7 mouse cellular contexts compared by ENCODE assay signal in genomic region chr2:172329179-172329578, GRCm38 (mm10). TPM values are rescaled to one million over a fixed set of nuclear protein-coding genes. Genes with fewer than 3 reads are reported as not detected.
DNase-seq lines count a peak whose midpoint lies in the region; ATAC-seq and TF ChIP-seq lines count a peak whose summit lies in the region.

No protein-coding gene starts in this region.

- no peak overlapping the region for H3K9ac ChIP-seq in forebrain, embryonic 11.5 days (ENCODE audit: low read length)
- H3K9ac ChIP-seq in liver, postnatal 0 days (replicated peaks), result no peak overlapping the region

- H3K27me3 ChIP-seq in forebrain, embryonic 11.5 days (ENCODE audit: control insufficient read depth, insufficient read depth, low read length), result no peaks in the 10 kb centered on the region
- H3K27me3 ChIP-seq in liver, postnatal 0 days (ENCODE audit: insufficient read depth, low read length), result peaks cover 11% of the 10 kb centered on the region; the same call in 1 of the 2 replicates

- peak; percentile 7 to 29 for DNase-seq in urinary bladder, postnatal 36 days (ENCODE audit: low spot score in 2 of 2)
- no peak for DNase-seq in urinary bladder, postnatal 10 days (ENCODE audit: low spot score)
- peak; percentile 90 for DNase-seq in brain, embryonic 14.5 days (ENCODE audit: low read depth)
- peak; percentile 87 for DNase-seq in forebrain, embryonic 11.5 days (ENCODE audit: low spot score)
- DNase-seq in kidney, postnatal 36 days, result peak; percentile 13 to 62
- peak; percentile 77 for DNase-seq in liver, postnatal 0 days
- peak; percentile 73 for DNase-seq in retina, postnatal 1 day

- no peak for TF ChIP-seq POLR2A in brain, embryonic 14.5 days (IDR thresholded peaks at IDR 0.05; ENCODE audit: borderline replicate concordance, extremely low read depth, insufficient read depth, insufficient read length, poor library complexity, severe bottlenecking)

- 9% methylated on average over 13 of the region's 13 CpGs for WGBS in forebrain, embryonic 11.5 days
- WGBS in liver, postnatal 0 days (ENCODE audit: insufficient replicate concordance), result 7% methylated on average over 13 of the region's 13 CpGs

- TF ChIP-seq CTCF in brain, embryonic 14.5 days (IDR thresholded peaks at IDR 0.05; ENCODE audit: borderline replicate concordance, extremely low read depth, insufficient read depth, insufficient read length), result peak; percentile 97
- peak; percentile 89 for TF ChIP-seq CTCF in liver, postnatal 0 days (IDR thresholded peaks at IDR 0.05; ENCODE audit: low read depth)

- TF ChIP-seq EP300 in liver, postnatal 0 days (IDR thresholded peaks at IDR 0.05; ENCODE audit: low read depth), result no peak

- H3K4me2 ChIP-seq in forebrain, embryonic 11.5 days (ENCODE audit: low read depth, low read length, severe bottlenecking), result 0 out of 2 replicates have a peak overlapping the region, but pooled peaks have one; percentile 26
- H3K4me2 ChIP-seq in liver, postnatal 0 days (ENCODE audit: low read depth, low read length), result no peak overlapping the region

- H3K4me1 ChIP-seq in forebrain, embryonic 11.5 days (replicated peaks; ENCODE audit: control insufficient read depth, insufficient read depth, low read length), result no peaks in the 10 kb centered on the region
- no peaks in the 10 kb centered on the region for H3K4me1 ChIP-seq in liver, postnatal 0 days (ENCODE audit: insufficient read depth)

- no peak overlapping the region for H3K27ac ChIP-seq in forebrain, embryonic 11.5 days (ENCODE audit: low read depth, low read length)
- H3K27ac ChIP-seq in liver, postnatal 0 days (ENCODE audit: low read depth), result no peak overlapping the region

- H3K9me3 ChIP-seq in forebrain, embryonic 11.5 days (ENCODE audit: control insufficient read depth, low read length), result no peaks in the 10 kb centered on the region
- no peaks in the 10 kb centered on the region for H3K9me3 ChIP-seq in liver, postnatal 0 days (ENCODE audit: low read length)

- H3K4me3 ChIP-seq in forebrain, embryonic 11.5 days (ENCODE audit: low read depth, low read length), result no peak overlapping the region
- H3K4me3 ChIP-seq in liver, postnatal 0 days (ENCODE audit: low read depth, low read length), result no peak overlapping the region

- no peaks in the 10 kb centered on the region for H3K36me3 ChIP-seq in forebrain, embryonic 11.5 days (ENCODE audit: control insufficient read depth, insufficient read depth, low read length)
- H3K36me3 ChIP-seq in liver, postnatal 0 days (replicated peaks; ENCODE audit: insufficient read depth, low read length), result no peaks in the 10 kb centered on the region

- peak; percentile 90 for ATAC-seq in forebrain, embryonic 11.5 days (replicated peaks; ENCODE audit: low FRiP score)
- peak; percentile 67 for ATAC-seq in liver, postnatal 0 days

RNA-seq across cellular contexts. Expression of gene Fam210b, which starts 16.2 kb away (rescaled TPM):
- 21.6 and 29.5 TPM in 2 replicates for polyA plus RNA-seq in brain, embryonic 14.5 days (2012; rRNA removed)
- 20.1 and 20.9 TPM in 2 replicates for polyA plus RNA-seq in forebrain, embryonic 11.5 days (2014; fragmentation: Nextera tagmentation; extraction: Ambion mirVana)
- polyA plus RNA-seq in liver, postnatal 0 days (2015; fragmentation: Nextera tagmentation; extraction: Ambion mirVana), result 67.0 and 81.2 TPM in 2 replicates

RNA-seq across cellular contexts. Expression of gene Aurka, which starts 41.2 kb away (rescaled TPM):
- polyA plus RNA-seq in brain, embryonic 14.5 days (2012; rRNA removed), result 20.4 and 31.9 TPM in 2 replicates
- polyA plus RNA-seq in forebrain, embryonic 11.5 days (2014; fragmentation: Nextera tagmentation; extraction: Ambion mirVana), result 192 and 193 TPM in 2 replicates
- polyA plus RNA-seq in liver, postnatal 0 days (2015; fragmentation: Nextera tagmentation; extraction: Ambion mirVana), result 41.4 and 45.4 TPM in 2 replicates

RNA-seq across cellular contexts. Expression of gene Cstf1, which starts 41.3 kb away (rescaled TPM):
- polyA plus RNA-seq in brain, embryonic 14.5 days (2012; rRNA removed), result 43.2 and 46.1 TPM in 2 replicates
- polyA plus RNA-seq in forebrain, embryonic 11.5 days (2014; fragmentation: Nextera tagmentation; extraction: Ambion mirVana), result 52.5 and 53.3 TPM in 2 replicates
- polyA plus RNA-seq in liver, postnatal 0 days (2015; fragmentation: Nextera tagmentation; extraction: Ambion mirVana), result 16.2 and 17.1 TPM in 2 replicates
